Mouse (Mus musculus): ENCODE results near the gene Olfr584.

Gene Olfr584

DNA sequence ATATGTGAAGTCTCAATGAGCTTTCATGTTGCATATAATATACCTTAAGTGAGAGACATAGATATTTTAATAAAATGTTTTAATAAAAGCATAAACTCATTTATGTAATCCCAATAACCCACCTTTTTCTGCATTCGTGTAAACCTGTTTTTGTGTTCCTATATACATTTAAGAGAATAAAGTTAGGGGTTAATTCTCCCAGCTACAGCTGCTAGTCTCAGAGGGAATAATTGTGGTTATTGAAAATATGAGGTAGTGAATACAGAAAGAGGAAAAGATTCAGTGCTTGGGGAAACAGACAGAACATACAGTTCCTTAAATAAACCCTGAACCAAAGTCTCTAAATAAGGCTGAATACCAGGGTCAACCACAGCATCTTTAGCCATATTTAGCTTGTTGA lies at the start of gene Olfr584:
Gene Olfr584 (plus strand): TSS at position 301 of the 400 bp plus-strand sequence.
- DNase-seq: no peak

DNA sequence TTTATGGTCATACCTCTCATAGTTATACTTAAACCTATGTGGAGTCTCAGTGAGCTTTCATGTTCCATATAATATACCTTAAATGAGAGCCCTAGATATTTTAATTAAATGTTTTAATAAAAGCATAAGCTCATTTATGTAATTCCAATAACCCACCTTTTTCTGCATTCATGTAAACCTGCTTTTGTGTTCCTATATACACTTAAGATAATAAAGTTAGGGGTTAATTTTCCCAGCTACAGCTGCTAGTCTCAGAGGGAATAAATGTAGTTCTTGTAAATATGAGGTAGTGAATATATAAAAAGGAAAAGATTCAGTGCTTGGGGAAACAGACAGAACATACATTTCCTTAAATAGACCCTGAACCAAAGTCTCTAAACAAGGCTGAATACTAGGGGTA lies 44.0 kb upstream of the Olfr584 start, which contains the start of gene Olfr582:
Gene Olfr582 (plus strand): TSS at position 301 of the 400 bp plus-strand sequence.
- no peak for DNase-seq

DNA sequence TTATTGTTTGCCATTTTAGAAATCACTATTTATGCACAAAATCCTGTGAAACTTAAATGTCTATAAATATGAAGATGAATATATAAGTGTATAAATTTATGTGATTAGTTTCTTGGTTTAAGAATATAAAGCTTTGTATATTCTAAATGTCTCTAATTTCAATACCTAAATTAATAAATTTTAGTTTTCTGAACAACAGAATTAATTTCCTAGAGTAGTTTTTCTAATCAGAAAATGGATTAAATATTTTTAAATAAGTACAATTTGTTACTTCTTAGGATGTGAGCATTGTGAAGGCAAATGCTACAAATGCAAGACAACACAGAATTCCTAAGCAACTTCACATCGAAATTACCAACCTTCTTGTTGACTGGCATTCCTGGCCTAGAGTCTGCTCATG lies 30.7 kb upstream of the Olfr584 start, which contains the start of gene Olfr583:
Gene Olfr583 (plus strand): TSS at position 301 of the 400 bp plus-strand sequence.
- DNase-seq: no peak

GRCm38 (mm10) chr7:103097420-103097819 lies 15.7 kb downstream of the Olfr584 start, which contains the start of gene Olfr585:
Gene Olfr585, plus strand, starts transcription at chr7:103097720.
- DNase-seq: no peak

GRCm38 (mm10) chr7:103119406-103119805 lies 37.7 kb downstream of the Olfr584 start:
- DNase-seq: no peak

- no peak for DNase-seq
These were observed 43.9 kb downstream of the Olfr584 start, which contains the start of gene Olfr586 for GRCm38 (mm10) chr7:103125538-103125937. Gene Olfr586, minus strand, starts transcription at chr7:103125638.
